Mouse (Mus musculus) heart, adult 2 months (tissue): ENCODE results near the gene Zfp988. TPM values are rescaled to one million over a fixed set of nuclear protein-coding genes. Genes with fewer than 3 reads are reported as not detected.
"Not testable (repeated sequence)": the region's sequence is repeated elsewhere in the genome, so short reads cannot be mapped to it uniquely, and the experiment has no call there.

Source experiments
- DNase-seq, 2 experiments: peaks; one replicate each; pipeline ENCODE4 v3.0.0; 2021
- H3K27ac ChIP-seq: fragments of 200-600 bp; 2 replicates; pipeline ENCODE4 v1.8.1; 2022
- H3K27me3 ChIP-seq: fragments of 200-500 bp; 2 replicates; pipeline ENCODE4 v1.6.1; 2012; ENCODE audit warnings: mild to moderate bottlenecking, low read length, inconsistent platforms, mixed read lengths; ENCODE audit not compliant: control insufficient read depth, insufficient read depth
- H3K36me3 ChIP-seq: fragments of 200-500 bp; 2 replicates; pipeline ENCODE4 v1.6.1; 2012; ENCODE audit warnings: low read length, inconsistent platforms; ENCODE audit not compliant: control insufficient read depth, insufficient read depth
- H3K4me1 ChIP-seq: fragments of 200-500 bp; 2 replicates; pipeline ENCODE4 v1.6.1; 2011; ENCODE audit warnings: low read length; ENCODE audit not compliant: control insufficient read depth, insufficient read depth
- H3K4me3 ChIP-seq: fragments of 200-600 bp; 2 replicates; pipeline ENCODE4 v1.8.1; 2022
- H3K79me2 ChIP-seq: fragments of 200-500 bp; replicated peaks from 2 replicates; pipeline ENCODE4 v1.6.1; 2012; ENCODE audit warnings: mild to moderate bottlenecking, inconsistent platforms, low read length, moderate library complexity, mixed read lengths; ENCODE audit not compliant: control insufficient read depth, insufficient read depth
- H3K9ac ChIP-seq: fragments of 200-500 bp; 2 replicates; pipeline ENCODE4 v1.6.1; 2012; ENCODE audit warnings: low read depth, mild to moderate bottlenecking, control low read depth, inconsistent platforms, low read length, mixed read lengths
- WGBS: fragments of 180-500 bp; shearing (Covaris S2); methylation state at CpG from one replicate; pipeline ENCODE4 v1.1.7; 2018; 5-methylcytosine and 5-hydroxymethylcytosine counted together
- intact Hi-C: fragments of 180-260 bp; cut with DNase I; formaldehyde crosslinking; loops from one replicate; pipeline ENCODE4 v1.15.1; 2025
- polyA plus RNA-seq: library from polyadenylated mRNA; depleted of rRNA; stranded (reverse); fragments of >200 nt; gene quantifications from 2 replicates; pipeline ENCODE4 v1.2.3, GENCODE M21; 2012
- total RNA-seq, 2 experiments: library from RNA; stranded (reverse); gene quantifications; 2 replicates each; pipeline ENCODE4 v1.2.3; 2021

Zfp988 gene
- total and polyA plus RNA-seq, 3 experiments = not detected

GRCm38 (mm10) chr4:147340876-147341275, 35.4 kb downstream of the Zfp988 start:
- intact Hi-C loops, H3K4me1 ChIP-seq, H3K79me2 ChIP-seq, H3K9ac ChIP-seq, H3K27me3 ChIP-seq, H3K27ac ChIP-seq, H3K4me3 ChIP-seq, H3K36me3 ChIP-seq: not testable (repeated sequence)
- 75% methylated on average over 3 of the region's 3 CpGs for WGBS
- peak in 1 of 2 experiments; percentile 4 for DNase-seq

GRCm38 (mm10) chr4:147343042-147343908, 37.8 kb downstream of the Zfp988 start:
- H3K9ac ChIP-seq, H3K4me3 ChIP-seq, H3K27ac ChIP-seq, H3K79me2 ChIP-seq, H3K36me3 ChIP-seq, H3K4me1 ChIP-seq, H3K27me3 ChIP-seq, intact Hi-C loops: not testable (repeated sequence)
- 67% methylated on average over 6 of the region's 6 CpGs for WGBS
- DNase-seq = peak in 1 of 2 experiments; percentile 28

- DNase-seq, H3K79me2 ChIP-seq, H3K4me3 ChIP-seq, H3K27me3 ChIP-seq, H3K4me1 ChIP-seq, H3K9ac ChIP-seq, H3K27ac ChIP-seq, H3K36me3 ChIP-seq, intact Hi-C loops: not testable (repeated sequence)
- WGBS = 79% methylated on average over 2 of the region's 2 CpGs
These were observed 39.6 kb downstream of the Zfp988 start for GRCm38 (mm10) chr4:147345061-147345554.

GRCm38 (mm10) chr4:147346361-147347035, 41.0 kb downstream of the Zfp988 start:
- H3K9ac ChIP-seq, DNase-seq, H3K79me2 ChIP-seq, H3K4me1 ChIP-seq, H3K27ac ChIP-seq, H3K27me3 ChIP-seq, H3K4me3 ChIP-seq, intact Hi-C loops, H3K36me3 ChIP-seq: not testable (repeated sequence)
- WGBS = 49% methylated on average over 4 of the region's 4 CpGs

GRCm38 (mm10) chr4:147347300-147347699, 41.8 kb downstream of the Zfp988 start:
- WGBS = 58% methylated on average over 4 of the region's 4 CpGs
- intact Hi-C loops, H3K79me2 ChIP-seq, H3K9ac ChIP-seq, H3K27ac ChIP-seq, H3K36me3 ChIP-seq, H3K27me3 ChIP-seq, H3K4me3 ChIP-seq, H3K4me1 ChIP-seq, DNase-seq: not testable (repeated sequence)

- DNase-seq, intact Hi-C loops, H3K27ac ChIP-seq, H3K4me1 ChIP-seq, H3K36me3 ChIP-seq, H3K79me2 ChIP-seq, H3K27me3 ChIP-seq, H3K9ac ChIP-seq, H3K4me3 ChIP-seq: not testable (repeated sequence)
- 70% methylated on average over 2 of the region's 3 CpGs for WGBS
These were observed 42.4 kb downstream of the Zfp988 start for GRCm38 (mm10) chr4:147347880-147348279.

GRCm38 (mm10) chr4:147348401-147348800, 42.9 kb downstream of the Zfp988 start:
- not testable (repeated sequence) for DNase-seq

GRCm38 (mm10) chr4:147348906-147349686, 43.6 kb downstream of the Zfp988 start:
- H3K79me2 ChIP-seq, H3K4me1 ChIP-seq, H3K27me3 ChIP-seq, H3K27ac ChIP-seq, H3K36me3 ChIP-seq, H3K4me3 ChIP-seq, intact Hi-C loops, H3K9ac ChIP-seq: not testable (repeated sequence)
- whole genome bisulfite sequencing = 82% methylated on average over 18 of the region's 19 CpGs
- DNase-seq = peak in 1 of 2 experiments; percentile 20

More at GRCm38 (mm10) chr4:147348401-147348800, 42.9 kb downstream of the Zfp988 start:
- H3K36me3 ChIP-seq, H3K27me3 ChIP-seq, H3K4me1 ChIP-seq, H3K79me2 ChIP-seq, H3K27ac ChIP-seq, H3K9ac ChIP-seq, H3K4me3 ChIP-seq, intact Hi-C loops: not testable (repeated sequence)
- 65% methylated on average over 2 of the region's 2 CpGs for WGBS

- DNase-seq, H3K4me1 ChIP-seq, H3K36me3 ChIP-seq, intact Hi-C loops, H3K9ac ChIP-seq, H3K79me2 ChIP-seq, H3K27ac ChIP-seq, H3K27me3 ChIP-seq, H3K4me3 ChIP-seq: not testable (repeated sequence)
- 71% methylated on average over 9 of the region's 9 CpGs for WGBS
These were observed 44.4 kb downstream of the Zfp988 start for GRCm38 (mm10) chr4:147349687-147350415.
